Mouse (Mus musculus) intestine, embryonic 15.5 days (tissue): ENCODE data around the gene Zmym6. TPM values are rescaled to one million over a fixed set of nuclear protein-coding genes. Genes with fewer than 3 reads are reported as not detected.

ENCODE experiments used
- ATAC-seq: fragments of 200-750 bp; cut with Nextera tagmentation; 2 replicates; pipeline ENCODE4 v1.8.0; 2017; ENCODE audit warnings: moderate TSS enrichment, moderate library complexity
- H3K27ac ChIP-seq: fragments of 300-500 bp; sonication (generic); 2 replicates; pipeline ENCODE4 v1.5.1; 2015; ENCODE audit warnings: mild to moderate bottlenecking, inconsistent platforms
- H3K27me3 ChIP-seq: fragments of 300-500 bp; sonication (generic); replicated peaks from 2 replicates; pipeline ENCODE4 v1.6.1; 2015; ENCODE audit warnings: inconsistent platforms
- H3K36me3 ChIP-seq: fragments of 300-500 bp; sonication (generic); 2 replicates; pipeline ENCODE4 v1.6.1; 2015; ENCODE audit warnings: inconsistent platforms
- H3K4me1 ChIP-seq: fragments of 300-500 bp; sonication (generic); replicated peaks from 2 replicates; pipeline ENCODE4 v1.6.1; 2015; ENCODE audit warnings: inconsistent platforms
- H3K4me2 ChIP-seq: fragments of 300-500 bp; sonication (generic); replicated peaks from 2 replicates; pipeline ENCODE4 v1.6.1; 2015; ENCODE audit warnings: mild to moderate bottlenecking, inconsistent platforms
- H3K4me3 ChIP-seq: fragments of 300-500 bp; sonication (generic); replicated peaks from 2 replicates; pipeline ENCODE4 v1.5.1; 2015; ENCODE audit warnings: inconsistent platforms
- H3K9ac ChIP-seq: fragments of 300-500 bp; sonication (generic); 2 replicates; pipeline ENCODE4 v1.6.1; 2015; ENCODE audit warnings: inconsistent platforms
- H3K9me3 ChIP-seq: fragments of 300-500 bp; sonication (generic); 2 replicates; pipeline ENCODE4 v1.6.1; 2016; ENCODE audit warnings: inconsistent platforms
- WGBS: fragments of 180-500 bp; shearing (Covaris S2); methylation state at CpG from one replicate; pipeline ENCODE4 v1.1.7; 2015; 5-methylcytosine and 5-hydroxymethylcytosine counted together
- polyA plus RNA-seq: library from polyadenylated mRNA; unstranded; fragments of >200 nt; fragmentation: Nextera tagmentation; extraction: Ambion mirVana; gene quantifications from 2 replicates; pipeline ENCODE4 v1.2.1, GENCODE M21; 2015

Gene Zmym6
- polyA plus RNA-seq, 1 experiment from 2014 or later = 18.2 TPM

DNA sequence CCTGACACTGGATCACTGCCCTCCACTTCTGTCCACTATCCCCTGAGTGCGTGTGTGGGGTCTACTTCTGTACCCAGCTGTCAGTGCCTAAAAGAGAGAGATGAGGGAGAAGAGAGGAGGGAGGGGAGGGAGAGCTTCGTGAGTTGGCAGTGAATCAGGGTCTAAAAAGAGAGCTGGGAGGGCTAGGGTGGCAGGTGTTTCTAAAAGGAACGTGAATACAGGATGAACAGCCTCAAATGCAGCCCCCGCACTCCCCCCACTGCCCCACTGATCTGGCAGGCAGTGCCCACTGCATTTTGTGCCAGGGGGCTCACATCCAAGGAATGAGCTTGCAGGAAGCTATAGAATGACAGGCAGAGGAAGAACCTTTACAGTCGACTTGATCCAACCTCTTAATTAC, 93.7 kb downstream of the Zmym6 start:
- WGBS = 45% methylated on average over 5 of the region's 5 CpGs
- Histone ChIP-seq H3K4me1 (peaks cover 15% of the 10 kb centered on the region), H3K9me3 (no peaks in the 10 kb centered on the region), H3K36me3 (no peaks in the 10 kb centered on the region), H3K9ac (no peak overlapping the region), H3K27ac (no peak overlapping the region), H3K27me3 (peaks cover 53% of the 10 kb centered on the region), H3K4me3 (no peak overlapping the region), H3K4me2 (no peak overlapping the region)
- ATAC-seq = no peak

GRCm38 (mm10) chr4:127171341-127171905, 94.2 kb downstream of the Zmym6 start:
- Histone ChIP-seq H3K4me2 (no peak overlapping the region), H3K4me1 (peaks cover 15% of the 10 kb centered on the region), H3K36me3 (no peaks in the 10 kb centered on the region), H3K9me3 (no peaks in the 10 kb centered on the region), H3K9ac (no peak overlapping the region), H3K4me3 (no peak overlapping the region), H3K27ac (no peak overlapping the region), H3K27me3 (peaks cover 53% of the 10 kb centered on the region)
- no peak for ATAC-seq
- WGBS = 41% methylated on average over 4 of the region's 4 CpGs

DNA sequence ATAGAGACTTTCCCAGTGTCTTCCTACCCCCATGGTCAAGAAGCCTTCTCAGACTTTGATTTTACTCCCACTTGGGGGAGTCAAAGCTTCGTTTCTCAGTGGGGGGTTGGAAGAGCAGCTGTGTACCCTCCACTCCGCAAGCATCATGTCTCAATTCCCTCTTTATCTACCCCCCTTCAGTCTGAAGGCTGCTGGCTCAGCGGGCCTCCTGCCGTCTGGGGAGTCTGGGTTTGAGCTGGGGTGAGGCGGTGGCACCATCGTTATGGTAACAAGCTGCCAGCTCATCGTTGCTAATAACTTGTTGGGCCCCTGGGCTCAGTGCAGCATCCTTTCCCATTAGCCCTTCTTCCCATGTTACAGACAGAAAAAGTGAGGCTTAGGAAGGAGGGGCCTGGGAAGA, 94.9 kb downstream of the Zmym6 start:
- Histone ChIP-seq H3K4me2 (no peak overlapping the region), H3K9me3 (no peaks in the 10 kb centered on the region), H3K4me1 (peaks cover 15% of the 10 kb centered on the region), H3K27ac (no peak overlapping the region), H3K4me3 (no peak overlapping the region), H3K9ac (no peak overlapping the region), H3K36me3 (no peaks in the 10 kb centered on the region), H3K27me3 (peaks cover 53% of the 10 kb centered on the region)
- 28% methylated on average over 7 of the region's 7 CpGs for WGBS
- ATAC-seq = no peak

DNA sequence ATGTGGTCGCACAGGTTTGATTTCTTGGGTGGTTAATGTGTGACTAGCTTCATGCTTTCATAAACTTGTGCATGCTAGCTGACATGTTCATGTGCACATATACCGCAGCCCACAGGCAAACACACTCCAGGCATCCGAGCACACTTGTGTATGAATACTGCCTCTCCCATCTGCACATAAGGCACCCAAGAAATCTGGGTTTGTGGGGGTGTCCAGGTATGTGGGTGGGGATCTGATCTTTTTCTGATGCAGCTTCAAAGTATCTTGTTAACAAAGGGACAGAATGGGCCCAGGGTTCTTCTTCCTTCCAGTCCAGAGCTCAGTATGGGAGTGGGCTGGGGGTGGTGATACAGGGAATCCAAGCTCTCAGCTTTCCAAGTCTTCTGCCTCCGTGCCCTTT, 95.4 kb downstream of the Zmym6 start:
- Histone ChIP-seq H3K4me2 (no peak overlapping the region), H3K9me3 (no peaks in the 10 kb centered on the region), H3K27ac (no peak overlapping the region), H3K36me3 (no peaks in the 10 kb centered on the region), H3K9ac (no peak overlapping the region), H3K4me1 (peaks cover 15% of the 10 kb centered on the region), H3K27me3 (peaks cover 48% of the 10 kb centered on the region), H3K4me3 (no peak overlapping the region)
- no peak for ATAC-seq
- WGBS = 54% methylated on average over 4 of the region's 4 CpGs

DNA sequence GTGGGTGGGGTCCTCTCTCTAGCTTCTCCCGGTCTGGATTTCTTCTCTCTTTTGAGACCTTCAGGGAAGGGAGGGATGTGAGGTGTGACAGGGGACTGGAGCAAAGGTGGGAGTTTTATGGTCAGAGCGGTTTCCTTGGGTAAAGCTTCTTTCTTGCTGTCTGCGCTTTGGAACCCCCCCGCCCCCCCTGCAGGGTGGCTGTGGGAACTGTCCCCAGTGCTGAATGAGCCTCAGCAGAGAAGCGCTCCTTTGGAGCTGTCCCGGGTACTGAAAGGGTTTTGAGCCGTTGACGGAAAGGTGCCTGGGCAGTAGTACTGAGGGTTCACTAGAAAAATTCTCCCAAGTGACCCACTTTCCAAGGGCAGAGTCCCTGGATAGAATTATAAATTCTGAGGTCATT, 96.3 kb downstream of the Zmym6 start:
- H3K4me1 ChIP-seq = peaks cover 8% of the 10 kb centered on the region
- H3K4me3 ChIP-seq = no peak overlapping the region
- no peak overlapping the region for H3K9ac ChIP-seq
- no peaks in the 10 kb centered on the region for H3K36me3 ChIP-seq
- WGBS = 2% methylated on average over 8 of the region's 8 CpGs
- H3K4me2 ChIP-seq = no peak overlapping the region
- peaks cover 43% of the 10 kb centered on the region for H3K27me3 ChIP-seq
- H3K27ac ChIP-seq = no peak overlapping the region
- ATAC-seq = no peak
- H3K9me3 ChIP-seq = no peaks in the 10 kb centered on the region

Other genes starting within 250 kb of the Zmym6 start
- 15.1 and 15.2 TPM in 2 replicates for gene Zmym4, start 109.2 kb upstream of the Zmym6 start, polyA plus RNA-seq
- gene Sfpq, start 56.1 kb upstream of the Zmym6 start, polyA plus RNA-seq = 71.9 and 75.6 TPM in 2 replicates
- 13.8 and 14.9 TPM in 2 replicates for gene Zmym1, start 16.2 kb upstream of the Zmym6 start, polyA plus RNA-seq
- 23.2 and 25.7 TPM in 2 replicates for gene Tmem35b, start 46.3 kb downstream of the Zmym6 start, polyA plus RNA-seq
- 1.1 and 1.2 TPM in 2 replicates for gene Dlgap3, start 91.8 kb downstream of the Zmym6 start, polyA plus RNA-seq
- 56.3 and 57.1 TPM in 2 replicates for gene Smim12, start 166.4 kb downstream of the Zmym6 start, polyA plus RNA-seq
- 20.0 and 21.0 TPM in 2 replicates for gene Gja4, start 236.7 kb downstream of the Zmym6 start, polyA plus RNA-seq